Mouse (Mus musculus) hindbrain, embryonic 13.5 days (tissue): ENCODE data around the gene Nfkb2. TPM values are rescaled to one million over a fixed set of nuclear protein-coding genes. Genes with fewer than 3 reads are reported as not detected.

Source experiments
- ATAC-seq: fragments of 200-750 bp; cut with Nextera tagmentation; 2 replicates; pipeline ENCODE4 v1.8.0; 2017; ENCODE audit warnings: moderate TSS enrichment; ENCODE audit not compliant: low FRiP score
- H3K27ac ChIP-seq: fragments of 300-500 bp; sonication (generic); 2 replicates; pipeline ENCODE4 v1.5.1; 2015; ENCODE audit warnings: inconsistent platforms, mild to moderate bottlenecking, moderate library complexity
- H3K27me3 ChIP-seq: fragments of 300-500 bp; sonication (generic); 2 replicates; pipeline ENCODE4 v1.6.1; 2015; ENCODE audit warnings: mild to moderate bottlenecking, inconsistent platforms
- H3K36me3 ChIP-seq: fragments of 300-500 bp; sonication (generic); 2 replicates; pipeline ENCODE4 v1.6.1; 2015; ENCODE audit warnings: mild to moderate bottlenecking, inconsistent platforms
- H3K4me1 ChIP-seq: fragments of 300-500 bp; sonication (generic); replicated peaks from 2 replicates; pipeline ENCODE4 v1.6.1; 2015; ENCODE audit warnings: inconsistent platforms
- H3K4me2 ChIP-seq: fragments of 300-500 bp; sonication (generic); 2 replicates; pipeline ENCODE4 v1.6.1; 2015; ENCODE audit warnings: inconsistent platforms, mild to moderate bottlenecking, moderate library complexity
- H3K4me3 ChIP-seq: fragments of 300-500 bp; sonication (generic); 2 replicates; pipeline ENCODE4 v1.5.1; 2015; ENCODE audit warnings: mild to moderate bottlenecking, inconsistent platforms
- H3K9ac ChIP-seq: fragments of 300-500 bp; sonication (generic); 2 replicates; pipeline ENCODE4 v1.6.1; 2015; ENCODE audit warnings: mild to moderate bottlenecking, inconsistent platforms
- H3K9me3 ChIP-seq: fragments of 300-500 bp; sonication (generic); 2 replicates; pipeline ENCODE4 v1.6.1; 2016; ENCODE audit warnings: inconsistent platforms
- WGBS: fragments of 180-500 bp; shearing (Covaris S2); methylation state at CpG from one replicate; pipeline ENCODE4 v1.1.7; 2015; 5-methylcytosine and 5-hydroxymethylcytosine counted together
- polyA plus RNA-seq: library from polyadenylated mRNA; unstranded; fragments of >200 nt; fragmentation: Nextera tagmentation; extraction: Ambion mirVana; gene quantifications from 2 replicates; pipeline ENCODE4 v1.2.1, GENCODE M21; 2015

Nfkb2 gene
- polyA plus RNA-seq, 1 experiment from 2014 or later, result 2.3 TPM

GRCm38 (mm10) chr19:46311341-46311740 lies 7.2 kb downstream of the Nfkb2 start:
- no peaks in the 10 kb centered on the region for H3K9me3 ChIP-seq
- peaks cover 47% of the 10 kb centered on the region for H3K36me3 ChIP-seq
- no peak overlapping the region for H3K27ac ChIP-seq
- 90% methylated on average over 9 of the region's 9 CpGs for WGBS
- no peak overlapping the region for H3K9ac ChIP-seq
- ATAC-seq, result no peak
- H3K27me3 ChIP-seq, result peaks cover 90% of the 10 kb centered on the region
- H3K4me3 ChIP-seq, result no peak overlapping the region
- no peak overlapping the region for H3K4me2 ChIP-seq
- peaks cover 19% of the 10 kb centered on the region for H3K4me1 ChIP-seq

- no peak for ATAC-seq
- Histone ChIP-seq H3K27ac (no peak overlapping the region), H3K4me1 (peaks cover 31% of the 10 kb centered on the region), H3K9ac (0 out of 2 replicates have a peak overlapping the region, but pooled peaks have one; percentile 13), H3K4me2 (no peak overlapping the region), H3K9me3 (no peaks in the 10 kb centered on the region), H3K27me3 (peaks cover 90% of the 10 kb centered on the region), H3K36me3 (peaks cover 47% of the 10 kb centered on the region), H3K4me3 (no peak overlapping the region)
- 89% methylated on average over 21 of the region's 21 CpGs for WGBS
Measured at GRCm38 (mm10) chr19:46312566-46312965, 8.4 kb downstream of the Nfkb2 start.

GRCm38 (mm10) chr19:46313116-46313515 lies 9.0 kb downstream of the Nfkb2 start:
- Histone ChIP-seq H3K36me3 (peaks cover 47% of the 10 kb centered on the region), H3K9ac (no peak overlapping the region), H3K9me3 (no peaks in the 10 kb centered on the region), H3K4me1 (peaks cover 37% of the 10 kb centered on the region), H3K27ac (no peak overlapping the region), H3K4me2 (no peak overlapping the region), H3K27me3 (peaks cover 90% of the 10 kb centered on the region), H3K4me3 (no peak overlapping the region)
- no peak for ATAC-seq
- WGBS, result 86% methylated on average over 9 of the region's 9 CpGs

GRCm38 (mm10) chr19:46313591-46313990 lies 9.5 kb downstream of the Nfkb2 start:
- WGBS, result 74% methylated on average over 6 of the region's 6 CpGs
- Histone ChIP-seq H3K4me2 (no peak overlapping the region), H3K27ac (no peak overlapping the region), H3K4me3 (no peak overlapping the region), H3K4me1 (peaks cover 40% of the 10 kb centered on the region), H3K36me3 (peaks cover 47% of the 10 kb centered on the region), H3K9ac (no peak overlapping the region), H3K27me3 (peaks cover 90% of the 10 kb centered on the region), H3K9me3 (no peaks in the 10 kb centered on the region)
- no peak for ATAC-seq

- Histone ChIP-seq H3K4me2 (no peak overlapping the region), H3K27me3 (peaks cover 92% of the 10 kb centered on the region)
Measured at GRCm38 (mm10) chr19:46314151-46314601, 10.1 kb downstream of the Nfkb2 start.

GRCm38 (mm10) chr19:46314872-46315742 lies 11.0 kb downstream of the Nfkb2 start:
- Histone ChIP-seq H3K9me3 (no peaks in the 10 kb centered on the region), H3K36me3 (peaks cover 47% of the 10 kb centered on the region), H3K4me3 (no peak overlapping the region), H3K9ac (no peak overlapping the region), H3K4me2 (no peak overlapping the region), H3K27me3 (peaks cover 94% of the 10 kb centered on the region), H3K4me1 (peaks cover 48% of the 10 kb centered on the region), H3K27ac (no peak overlapping the region)
- ATAC-seq, result no peak
- WGBS, result 49% methylated on average over 14 of the region's 14 CpGs

More at GRCm38 (mm10) chr19:46314151-46314601, 10.1 kb downstream of the Nfkb2 start:
- WGBS, result 15% methylated on average over 18 of the region's 18 CpGs
- Histone ChIP-seq H3K36me3 (peaks cover 47% of the 10 kb centered on the region), H3K9me3 (no peaks in the 10 kb centered on the region), H3K4me1 (peaks cover 41% of the 10 kb centered on the region), H3K27ac (no peak overlapping the region), H3K9ac (no peak overlapping the region), H3K4me3 (no peak overlapping the region)
- no peak for ATAC-seq

- H3K27me3 ChIP-seq, result peaks cover 95% of the 10 kb centered on the region
- H3K4me3 ChIP-seq, result peak overlapping the region; percentile 57
- 47% methylated on average over 12 of the region's 12 CpGs for WGBS
- H3K36me3 ChIP-seq, result peaks cover 41% of the 10 kb centered on the region
- no peak for ATAC-seq
- H3K9ac ChIP-seq, result peak overlapping the region; percentile 84
- H3K27ac ChIP-seq, result no peak overlapping the region
- H3K4me1 ChIP-seq, result peaks cover 57% of the 10 kb centered on the region
- H3K4me2 ChIP-seq, result peak overlapping the region; percentile 76
- no peaks in the 10 kb centered on the region for H3K9me3 ChIP-seq
Measured at GRCm38 (mm10) chr19:46315752-46316610, 11.9 kb downstream of the Nfkb2 start.

- Histone ChIP-seq H3K27me3 (peaks cover 89% of the 10 kb centered on the region), H3K27ac (peak overlapping the region; percentile 81), H3K4me2 (peak overlapping the region; percentile 76), H3K4me1 (peaks cover 67% of the 10 kb centered on the region), H3K9me3 (no peaks in the 10 kb centered on the region), H3K4me3 (peak overlapping the region; percentile 57), H3K36me3 (peaks cover 31% of the 10 kb centered on the region), H3K9ac (peak overlapping the region; percentile 84)
- WGBS, result 32% methylated on average over 15 of the region's 15 CpGs
- no peak for ATAC-seq
Measured at GRCm38 (mm10) chr19:46316846-46317545, 12.9 kb downstream of the Nfkb2 start.

- Histone ChIP-seq H3K9ac (peak overlapping the region; percentile 84), H3K4me2 (peak overlapping the region; percentile 76), H3K4me3 (peak overlapping the region; percentile 57), H3K27me3 (peaks cover 84% of the 10 kb centered on the region), H3K9me3 (no peaks in the 10 kb centered on the region), H3K4me1 (peaks cover 72% of the 10 kb centered on the region), H3K27ac (peak overlapping the region; percentile 81), H3K36me3 (peaks cover 25% of the 10 kb centered on the region)
- peak; percentile 25 for ATAC-seq
- under 1% methylated on average over 39 of the region's 48 CpGs for WGBS
Measured at GRCm38 (mm10) chr19:46317546-46317885, 13.4 kb downstream of the Nfkb2 start.

GRCm38 (mm10) chr19:46318031-46318471 lies 13.9 kb downstream of the Nfkb2 start:
- 2% methylated on average over 29 of the region's 42 CpGs for WGBS
- H3K27ac ChIP-seq, result peak overlapping the region; percentile 81

GRCm38 (mm10) chr19:46318586-46319378 lies 14.7 kb downstream of the Nfkb2 start:
- peaks cover 81% of the 10 kb centered on the region for H3K27me3 ChIP-seq
- 11% methylated on average over 16 of the region's 16 CpGs for WGBS
- 0 out of 2 replicates have a peak, but pooled peaks have one; percentile 17 for ATAC-seq
- H3K9ac ChIP-seq, result no peak overlapping the region
- H3K4me1 ChIP-seq, result peaks cover 85% of the 10 kb centered on the region
- H3K4me2 ChIP-seq, result peak overlapping the region; percentile 76
- no peaks in the 10 kb centered on the region for H3K9me3 ChIP-seq
- peak overlapping the region; percentile 81 for H3K27ac ChIP-seq
- peaks cover 13% of the 10 kb centered on the region for H3K36me3 ChIP-seq
- peak overlapping the region; percentile 57 for H3K4me3 ChIP-seq

More at GRCm38 (mm10) chr19:46318031-46318471, 13.9 kb downstream of the Nfkb2 start:
- peak overlapping the region; percentile 76 for H3K4me2 ChIP-seq
- ATAC-seq, result peak; percentile 15; the same call in 1 of the 2 replicates
- no peaks in the 10 kb centered on the region for H3K9me3 ChIP-seq
- H3K36me3 ChIP-seq, result peaks cover 20% of the 10 kb centered on the region
- H3K27me3 ChIP-seq, result peaks cover 81% of the 10 kb centered on the region
- peak overlapping the region; percentile 57 for H3K4me3 ChIP-seq
- H3K4me1 ChIP-seq, result peaks cover 77% of the 10 kb centered on the region
- H3K9ac ChIP-seq, result peak overlapping the region; percentile 84
